In the genomic region with DNA sequence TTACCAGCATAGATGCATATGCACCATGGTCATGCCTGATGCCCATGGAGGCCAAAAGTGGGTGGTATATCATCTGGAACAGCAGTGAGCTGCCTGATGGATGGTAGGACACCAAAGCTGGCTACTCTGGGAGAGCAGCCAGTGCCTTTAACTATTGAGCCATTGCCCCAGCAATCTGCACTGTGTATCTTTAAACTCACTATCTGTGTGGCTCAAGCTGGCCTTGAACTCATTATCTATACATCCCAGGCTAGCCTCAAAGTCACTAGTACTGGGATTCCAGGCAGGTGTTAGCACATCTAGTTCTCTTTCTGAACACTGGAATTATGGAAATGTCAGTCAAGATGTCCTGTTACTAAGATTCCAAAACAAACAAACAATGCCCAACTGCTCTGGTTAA, we compare ENCODE assay signal across 30 mouse cellular contexts. TPM values are rescaled to one million over a fixed set of nuclear protein-coding genes. Genes with fewer than 3 reads are reported as not detected.
A peak's percentile ranks its signal among the peaks of the same experiment; 100 is the strongest.
DNase-seq lines count a peak whose midpoint lies in the region; ATAC-seq and TF ChIP-seq lines count a peak whose summit lies in the region.
"Had no signal": no experiment of that assay in that cellular context is flagged by ENCODE, and none has a peak within 500 bp of the region (broad histone marks: within the 10 kb centered on the region; RNA-seq: fewer than 3 reads in every experiment).

No protein-coding gene starts in this region.

- H3K9ac ChIP-seq in liver, embryonic 12.5 days, result no peak overlapping the region
- no peak overlapping the region for H3K9ac ChIP-seq in liver, postnatal 0 days (replicated peaks)
- H3K9ac ChIP-seq in forebrain, embryonic 14.5 days (ENCODE audit: low read length), result no peak overlapping the region
- H3K9ac ChIP-seq: embryonic facial prominence, embryonic 12.5 days; forebrain, embryonic 12.5 days; hindbrain, embryonic 13.5 days; midbrain, embryonic 13.5 days; neural tube, embryonic 15.5 days had no signal

- H3K9me3 ChIP-seq in liver, embryonic 12.5 days (replicated peaks), result no peaks in the 10 kb centered on the region
- H3K9me3 ChIP-seq in liver, postnatal 0 days (ENCODE audit: low read length), result no peaks in the 10 kb centered on the region
- no peaks in the 10 kb centered on the region for H3K9me3 ChIP-seq in limb, embryonic 10.5 days (replicated peaks)
- no peaks in the 10 kb centered on the region for H3K9me3 ChIP-seq in forebrain, embryonic 14.5 days (replicated peaks; ENCODE audit: control insufficient read depth, low read length)
- H3K9me3 ChIP-seq: embryonic facial prominence, embryonic 12.5 days; forebrain, embryonic 12.5 days; hindbrain, embryonic 13.5 days; megakaryocyte, embryonic 14.5 days; midbrain, embryonic 13.5 days; neural tube, embryonic 15.5 days had no signal

- H3K27ac ChIP-seq in liver, embryonic 12.5 days, result no peak overlapping the region
- peak overlapping the region; percentile 40; the same call in 1 of the 2 replicates for H3K27ac ChIP-seq in liver, postnatal 0 days (ENCODE audit: low read depth)
- H3K27ac ChIP-seq in limb, embryonic 10.5 days, result no peak overlapping the region
- no peak overlapping the region for H3K27ac ChIP-seq in forebrain, embryonic 14.5 days (ENCODE audit: low read depth, low read length)
- H3K27ac ChIP-seq: embryonic facial prominence, embryonic 12.5 days; forebrain, embryonic 12.5 days; hindbrain, embryonic 13.5 days; midbrain, embryonic 13.5 days; neural tube, embryonic 15.5 days had no signal

- TF ChIP-seq EP300 in liver, postnatal 0 days (IDR thresholded peaks at IDR 0.05; ENCODE audit: low read depth), result peak; percentile 97

- H3K4me3 ChIP-seq in liver, embryonic 12.5 days, result no peak overlapping the region
- no peak overlapping the region for H3K4me3 ChIP-seq in liver, postnatal 0 days (ENCODE audit: low read depth, low read length)
- no peak overlapping the region for H3K4me3 ChIP-seq in limb, embryonic 10.5 days
- H3K4me3 ChIP-seq in forebrain, embryonic 14.5 days (ENCODE audit: low read depth, low read length), result no peak overlapping the region
- H3K4me3 ChIP-seq: embryonic facial prominence, embryonic 12.5 days; forebrain, embryonic 12.5 days; hindbrain, embryonic 13.5 days; megakaryocyte, embryonic 14.5 days; midbrain, embryonic 13.5 days; neural tube, embryonic 15.5 days had no signal

- H3K36me3 ChIP-seq in liver, embryonic 12.5 days, result no peaks in the 10 kb centered on the region
- no peaks in the 10 kb centered on the region for H3K36me3 ChIP-seq in liver, postnatal 0 days (replicated peaks; ENCODE audit: insufficient read depth, low read length)
- no peaks in the 10 kb centered on the region for H3K36me3 ChIP-seq in limb, embryonic 10.5 days
- H3K36me3 ChIP-seq in forebrain, embryonic 14.5 days (ENCODE audit: control insufficient read depth, insufficient read depth, low read length), result no peaks in the 10 kb centered on the region
- H3K36me3 ChIP-seq: embryonic facial prominence, embryonic 12.5 days; forebrain, embryonic 12.5 days; hindbrain, embryonic 13.5 days; midbrain, embryonic 13.5 days; neural tube, embryonic 15.5 days had no signal

- H3K4me1 ChIP-seq in liver, embryonic 12.5 days, result peaks cover 36% of the 10 kb centered on the region
- peaks cover 22% of the 10 kb centered on the region for H3K4me1 ChIP-seq in liver, postnatal 0 days (ENCODE audit: insufficient read depth)
- H3K4me1 ChIP-seq in limb, embryonic 10.5 days, result no peaks in the 10 kb centered on the region
- H3K4me1 ChIP-seq in forebrain, embryonic 14.5 days (ENCODE audit: control insufficient read depth, insufficient read depth, low read length), result no peaks in the 10 kb centered on the region
- H3K4me1 ChIP-seq: embryonic facial prominence, embryonic 12.5 days; forebrain, embryonic 12.5 days; hindbrain, embryonic 13.5 days; midbrain, embryonic 13.5 days; neural tube, embryonic 15.5 days had no signal

- no peaks in the 10 kb centered on the region for H3K27me3 ChIP-seq in liver, embryonic 12.5 days (replicated peaks)
- no peaks in the 10 kb centered on the region for H3K27me3 ChIP-seq in liver, postnatal 0 days (ENCODE audit: insufficient read depth, low read length)
- H3K27me3 ChIP-seq in limb, embryonic 10.5 days (ENCODE audit: low read depth, poor library complexity, severe bottlenecking), result no peaks in the 10 kb centered on the region
- no peaks in the 10 kb centered on the region for H3K27me3 ChIP-seq in forebrain, embryonic 14.5 days (replicated peaks; ENCODE audit: control insufficient read depth, insufficient read depth, low read length)
- H3K27me3 ChIP-seq: embryonic facial prominence, embryonic 12.5 days; hindbrain, embryonic 13.5 days; megakaryocyte, embryonic 14.5 days; midbrain, embryonic 13.5 days; neural tube, embryonic 15.5 days had no signal

- peak overlapping the region; percentile 18; the same call in 1 of the 2 replicates for H3K4me2 ChIP-seq in liver, embryonic 12.5 days
- peak overlapping the region; percentile 27; the same call in 1 of the 2 replicates for H3K4me2 ChIP-seq in liver, postnatal 0 days (ENCODE audit: low read depth, low read length)
- H3K4me2 ChIP-seq in forebrain, embryonic 14.5 days (ENCODE audit: low read length), result no peak overlapping the region
- H3K4me2 ChIP-seq: embryonic facial prominence, embryonic 12.5 days; forebrain, embryonic 12.5 days; heart, embryonic 11.5 days; hindbrain, embryonic 13.5 days; midbrain, embryonic 13.5 days; neural tube, embryonic 15.5 days had no signal

- DNase-seq in c-Kit-negative CD71-positive TER-119-positive erythroid progenitor cells, embryonic 14.5 days (ENCODE audit: low read depth, low spot score), result peak; percentile 60
- peak; percentile 22 for DNase-seq in liver, postnatal 0 days
- no peak for DNase-seq in limb, embryonic 10.5 days (ENCODE audit: low spot score)
- no peak for DNase-seq in forebrain, embryonic 14.5 days (ENCODE audit: low spot score)
- DNase-seq in cerebellum, postnatal 25 days, result no peak
- DNase-seq: adrenal gland, postnatal 10 days; cerebellum, adult 18-20 months; cerebellum, postnatal 36 days; embryo, embryonic 11 days; gastrocnemius, postnatal 14 days; heart, adult 11 months; heart, postnatal 4 days; kidney, adult 9 months; kidney, postnatal 10 days; layer of hippocampus, postnatal 36 days; lung, postnatal 36 days; retina, postnatal 1 day; right cerebral cortex, postnatal 14 days; thymus, adult 2 months; thymus, postnatal 36 days had no signal

- peak; percentile 89 for ATAC-seq in erythroblast, adult 5-6 weeks (replicated peaks; ENCODE audit: low FRiP score, poor library complexity, severe bottlenecking)
- ATAC-seq in liver, embryonic 12.5 days, result peak; percentile 86
- peak; percentile 83 for ATAC-seq in liver, postnatal 0 days
- ATAC-seq in forebrain, embryonic 14.5 days, result no peak
- ATAC-seq: intestine, postnatal 0 days; midbrain, embryonic 13.5 days had no signal

- no peak for TF ChIP-seq CTCF in liver, postnatal 0 days (IDR thresholded peaks at IDR 0.05; ENCODE audit: low read depth)

RNA-seq across cellular contexts. Expression of a gene that starts 12.2 kb away (rescaled TPM):
- 96.8 and 109 TPM in 2 replicates for total RNA-seq in erythroblast, adult 5-6 weeks (2015; ENCODE audit: low replicate concordance)
- 201 and 217 TPM in 2 replicates for total RNA-seq in erythroblast, adult 5-6 weeks (2017; ENCODE audit: low replicate concordance)
- 28.3 and 28.5 TPM in 2 replicates for polyA plus RNA-seq in liver, embryonic 12.5 days (2016; fragmentation: Nextera tagmentation; extraction: Ambion mirVana)
- polyA plus RNA-seq in liver, postnatal 0 days (2015; fragmentation: Nextera tagmentation; extraction: Ambion mirVana), result 25.6 and 28.6 TPM in 2 replicates
- polyA plus RNA-seq in limb, embryonic 10.5 days (2016; fragmentation: Nextera tagmentation; extraction: Ambion mirVana), result 58.6 and 59.4 TPM in 2 replicates
- polyA plus RNA-seq in forebrain, embryonic 14.5 days (2014; fragmentation: Nextera tagmentation; extraction: Ambion mirVana), result 59.6 and 74.9 TPM in 2 replicates

RNA-seq across cellular contexts. Expression of a gene that starts 21.9 kb away (rescaled TPM):
- 200 and 219 TPM in 2 replicates for total RNA-seq in erythroblast, adult 5-6 weeks (2015; ENCODE audit: low replicate concordance)
- total RNA-seq in erythroblast, adult 5-6 weeks (2017; ENCODE audit: low replicate concordance), result 299 and 336 TPM in 2 replicates
- 61.4 and 64.5 TPM in 2 replicates for polyA plus RNA-seq in liver, embryonic 12.5 days (2016; fragmentation: Nextera tagmentation; extraction: Ambion mirVana)
- polyA plus RNA-seq in liver, postnatal 0 days (2015; fragmentation: Nextera tagmentation; extraction: Ambion mirVana), result 35.8 and 39.6 TPM in 2 replicates
- polyA plus RNA-seq in limb, embryonic 10.5 days (2016; fragmentation: Nextera tagmentation; extraction: Ambion mirVana), result 55.0 and 59.5 TPM in 2 replicates
- 53.4 and 64.7 TPM in 2 replicates for polyA plus RNA-seq in forebrain, embryonic 14.5 days (2014; fragmentation: Nextera tagmentation; extraction: Ambion mirVana)

Comparison
In these comparisons a context has a peak if more than half of its experiments do, and no peak if none do; other contexts are left out.
1. DNase-seq: peak in c-Kit-negative CD71-positive TER-119-positive erythroid progenitor cells, embryonic 14.5 days (single experiment) and liver, postnatal 0 days (single experiment); none in limb, embryonic 10.5 days (single experiment), forebrain, embryonic 14.5 days (single experiment) and cerebellum, postnatal 25 days (0 of 2).